Mouse (Mus musculus) liver, embryonic 16.5 days (tissue): Measurements from ENCODE around the gene Dbnl. TPM values are rescaled to one million over a fixed set of nuclear protein-coding genes. Genes with fewer than 3 reads are reported as not detected.
"Not testable (repeated sequence)": the region's sequence is repeated elsewhere in the genome, so short reads cannot be mapped to it uniquely, and the experiment has no call there.

Experiments used
- ATAC-seq: fragments of 200-750 bp; cut with Nextera tagmentation; 2 replicates; pipeline ENCODE4 v1.8.0; 2017; ENCODE audit warnings: low read depth, mild to moderate bottlenecking, moderate number of reproducible peaks, moderate library complexity
- H3K27ac ChIP-seq: fragments of 300-500 bp; sonication (generic); 2 replicates; pipeline ENCODE4 v1.5.1; 2014; ENCODE audit warnings: mild to moderate bottlenecking, low read length
- H3K27me3 ChIP-seq: fragments of 300-500 bp; sonication (generic); 2 replicates; pipeline ENCODE4 v1.6.1; 2014; ENCODE audit warnings: low read depth, low read length, mixed read lengths; ENCODE audit not compliant: control insufficient read depth, insufficient read depth
- H3K36me3 ChIP-seq: fragments of 300-500 bp; sonication (generic); 2 replicates; pipeline ENCODE4 v1.6.1; 2014; ENCODE audit warnings: mild to moderate bottlenecking; ENCODE audit not compliant: control insufficient read depth, insufficient read depth
- H3K4me1 ChIP-seq: fragments of 300-500 bp; sonication (generic); 2 replicates; pipeline ENCODE4 v1.6.1; 2014; ENCODE audit warnings: low read depth, low read length, mixed read lengths; ENCODE audit not compliant: control insufficient read depth
- H3K4me2 ChIP-seq: fragments of 300-500 bp; sonication (generic); 2 replicates; pipeline ENCODE4 v1.6.1; 2014; ENCODE audit warnings: low read depth, low read length, mixed read lengths
- H3K4me3 ChIP-seq: fragments of 300-500 bp; sonication (generic); 2 replicates; pipeline ENCODE4 v1.5.1; 2014; ENCODE audit warnings: low read depth, mild to moderate bottlenecking, low read length
- H3K9ac ChIP-seq: fragments of 300-500 bp; sonication (generic); 2 replicates; pipeline ENCODE4 v1.6.1; 2014; ENCODE audit warnings: low read depth, low read length
- H3K9me3 ChIP-seq: fragments of 300-500 bp; sonication (generic); replicated peaks from 2 replicates; pipeline ENCODE4 v1.6.1; 2016; ENCODE audit warnings: low read length; ENCODE audit not compliant: control insufficient read depth
- WGBS: fragments of 180-500 bp; shearing (Covaris S2); extraction: QIAGEN DNeasy Blood & Tissue Kit; methylation state at CpG from one replicate; pipeline ENCODE4 v1.1.7; 2014; ENCODE audit not compliant: insufficient replicate concordance; 5-methylcytosine and 5-hydroxymethylcytosine counted together
- polyA plus RNA-seq: library from polyadenylated mRNA; unstranded; fragments of >200 nt; fragmentation: Nextera tagmentation; extraction: Ambion mirVana; gene quantifications from 2 replicates; pipeline ENCODE4 v1.2.1, GENCODE M21; 2015

Gene Dbnl
- polyA plus RNA-seq, 1 experiment from 2014 or later = 43.9 TPM

DNA sequence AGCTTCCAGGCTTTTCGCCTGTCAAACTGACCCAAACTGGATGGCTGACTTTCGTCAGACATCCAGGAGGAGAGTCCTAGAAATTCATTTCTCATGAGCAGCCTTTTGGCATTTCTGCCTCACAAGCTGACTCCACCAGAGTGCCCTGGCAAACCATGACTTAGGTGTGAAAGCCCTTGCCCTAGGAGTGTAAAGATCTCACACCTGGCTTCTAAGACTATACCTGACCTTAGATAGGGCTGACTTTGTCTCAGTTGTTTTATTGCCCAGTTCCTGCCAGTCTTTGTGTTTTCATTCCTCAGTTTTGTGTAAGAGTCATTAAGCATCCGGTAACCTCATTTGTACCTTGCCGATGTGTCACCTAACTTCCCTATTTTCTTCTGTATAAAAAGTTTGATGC, 21.2 kb downstream of the Dbnl start:
- not testable (repeated sequence) for H3K36me3 ChIP-seq, H3K4me1 ChIP-seq, H3K9me3 ChIP-seq, H3K27me3 ChIP-seq, H3K4me2 ChIP-seq, H3K4me3 ChIP-seq, ATAC-seq, H3K9ac ChIP-seq, H3K27ac ChIP-seq
- WGBS = 72% methylated on average over 4 of the region's 4 CpGs

DNA sequence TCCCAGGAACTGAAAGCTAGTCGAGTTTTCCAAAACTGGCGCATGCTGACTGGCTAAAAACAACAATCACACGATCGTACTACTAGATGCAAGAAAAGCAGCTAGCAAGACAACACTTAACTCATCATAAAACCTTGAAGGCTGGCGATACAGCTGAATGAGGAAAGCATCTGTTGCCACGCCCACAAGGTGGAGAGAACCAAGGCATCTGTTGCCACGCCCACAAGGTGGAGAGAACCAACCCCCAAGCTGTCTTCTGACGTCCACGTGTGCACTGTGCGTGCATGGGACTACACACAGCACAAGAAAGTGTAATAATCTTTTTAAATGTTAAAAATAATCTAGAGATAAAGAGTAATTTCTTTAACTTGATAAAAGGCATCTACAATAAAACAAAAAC, 25.1 kb downstream of the Dbnl start:
- no peaks in the 10 kb centered on the region for H3K4me1 ChIP-seq
- H3K9ac ChIP-seq = no peak overlapping the region
- no peak overlapping the region for H3K4me2 ChIP-seq
- no peak overlapping the region for H3K4me3 ChIP-seq
- ATAC-seq = no peak
- 65% methylated on average over 10 of the region's 10 CpGs for WGBS
- H3K27ac ChIP-seq = no peak overlapping the region
- no peaks in the 10 kb centered on the region for H3K27me3 ChIP-seq
- no peaks in the 10 kb centered on the region for H3K9me3 ChIP-seq
- H3K36me3 ChIP-seq = no peaks in the 10 kb centered on the region

DNA sequence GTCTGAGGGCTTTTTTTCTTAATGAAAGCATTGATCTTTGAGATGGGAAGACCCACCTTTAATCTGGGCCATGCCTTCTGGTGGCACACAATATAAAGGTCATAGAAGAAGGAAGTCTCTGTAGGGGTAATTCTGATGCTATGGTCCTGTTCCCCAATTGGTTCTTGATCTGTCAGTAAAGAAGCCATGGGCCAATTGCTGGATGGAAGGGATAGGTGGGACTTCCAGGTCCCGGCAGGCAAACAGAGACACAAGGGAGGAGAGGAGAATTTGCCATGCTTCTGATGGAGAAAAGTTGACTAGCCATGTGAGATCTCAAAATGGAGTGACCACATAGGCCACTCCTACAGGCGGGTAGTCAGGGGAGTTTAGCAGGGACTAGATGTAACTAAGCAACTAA, 30.9 kb downstream of the Dbnl start:
- H3K4me2 ChIP-seq = no peak overlapping the region
- WGBS = 40% methylated on average over 2 of the region's 2 CpGs
- H3K36me3 ChIP-seq = no peaks in the 10 kb centered on the region
- H3K9me3 ChIP-seq = no peaks in the 10 kb centered on the region
- H3K27ac ChIP-seq = no peak overlapping the region
- ATAC-seq = no peak
- no peaks in the 10 kb centered on the region for H3K4me1 ChIP-seq
- no peak overlapping the region for H3K4me3 ChIP-seq
- no peak overlapping the region for H3K9ac ChIP-seq
- no peaks in the 10 kb centered on the region for H3K27me3 ChIP-seq

DNA sequence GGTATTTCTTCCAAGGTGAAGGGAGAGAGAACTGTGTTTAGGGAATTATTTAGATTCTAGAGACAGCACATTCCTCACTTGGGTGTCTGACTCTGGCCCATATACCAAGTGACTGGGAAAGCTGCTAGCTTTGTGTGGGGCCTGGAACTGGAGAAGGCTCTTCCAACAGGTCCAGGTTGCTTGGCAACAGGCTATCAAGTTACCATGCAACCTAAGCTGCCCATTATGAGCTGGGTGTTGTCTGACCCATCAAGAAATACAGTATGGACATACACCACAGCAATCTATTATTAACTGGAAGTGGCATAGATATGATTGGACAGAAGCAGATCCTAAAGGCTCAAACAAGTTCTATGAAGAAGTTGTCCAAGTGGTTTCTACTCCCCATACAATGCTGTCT, 37.1 kb downstream of the Dbnl start:
- no peaks in the 10 kb centered on the region for H3K36me3 ChIP-seq
- H3K9ac ChIP-seq = no peak overlapping the region
- H3K27me3 ChIP-seq = no peaks in the 10 kb centered on the region
- no peak overlapping the region for H3K27ac ChIP-seq
- no peak overlapping the region for H3K4me3 ChIP-seq
- peaks cover 2% of the 10 kb centered on the region; the same call in 1 of the 2 replicates for H3K4me1 ChIP-seq
- ATAC-seq = no peak
- H3K9me3 ChIP-seq = no peaks in the 10 kb centered on the region
- H3K4me2 ChIP-seq = no peak overlapping the region

DNA sequence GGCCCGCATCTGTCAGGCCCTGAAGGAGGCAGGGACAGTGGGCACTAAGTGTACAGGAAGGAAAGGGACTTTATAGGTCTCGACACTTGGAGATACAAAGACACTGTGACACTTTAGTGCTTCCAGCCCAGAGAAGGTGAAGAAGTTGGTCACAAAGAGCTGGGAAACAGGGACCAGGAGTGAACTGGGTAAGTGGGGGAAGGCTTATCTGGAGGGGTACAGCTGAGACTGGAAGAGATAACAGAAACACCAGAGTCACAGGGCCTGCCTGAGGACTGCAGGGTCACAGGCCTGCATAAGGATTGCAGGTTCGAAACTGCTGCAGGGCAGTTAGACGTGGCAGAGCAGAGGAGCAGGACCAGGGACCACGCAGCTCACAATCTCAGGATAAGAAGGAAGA, 39.6 kb downstream of the Dbnl start:
- no peak overlapping the region for H3K27ac ChIP-seq
- H3K4me2 ChIP-seq = no peak overlapping the region
- ATAC-seq = no peak
- no peak overlapping the region for H3K9ac ChIP-seq
- 62% methylated on average over 5 of the region's 5 CpGs for WGBS
- H3K36me3 ChIP-seq = no peaks in the 10 kb centered on the region; the same call in 1 of the 2 replicates
- H3K4me3 ChIP-seq = no peak overlapping the region
- H3K9me3 ChIP-seq = no peaks in the 10 kb centered on the region
- peaks cover 2% of the 10 kb centered on the region; the same call in 1 of the 2 replicates for H3K4me1 ChIP-seq
- no peaks in the 10 kb centered on the region for H3K27me3 ChIP-seq

DNA sequence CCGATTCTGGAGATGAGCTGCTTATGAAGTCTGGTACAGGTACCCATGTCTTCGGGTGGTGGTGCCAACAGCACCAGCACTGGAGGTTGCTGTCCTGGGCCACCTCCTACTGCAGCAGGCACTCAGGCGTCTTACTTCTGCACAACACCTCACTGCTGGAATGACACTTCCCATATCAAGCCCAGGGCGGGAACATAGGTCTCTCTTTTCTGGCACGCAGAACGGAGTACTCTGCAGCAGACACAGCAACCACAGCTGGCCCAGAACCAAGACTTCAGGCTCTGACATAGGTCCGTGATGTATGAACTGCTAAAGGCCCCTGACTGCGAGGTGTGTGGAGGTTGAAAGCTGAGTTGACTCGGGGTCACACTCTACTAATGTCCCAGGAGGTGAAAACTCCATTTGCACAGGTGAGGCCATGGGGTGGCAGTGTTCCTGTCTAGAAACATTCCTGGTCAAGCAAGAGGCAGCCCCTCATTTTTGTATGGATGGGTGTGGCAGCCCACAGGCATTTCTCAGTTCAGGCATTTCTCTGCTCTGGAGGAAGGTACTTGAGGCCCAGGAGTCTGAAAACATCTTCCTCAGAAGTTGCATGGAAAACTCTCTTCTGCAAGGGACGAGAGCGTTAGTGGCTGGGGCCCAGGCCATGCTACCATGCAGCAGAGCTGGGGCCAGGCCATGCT, 40.4 kb downstream of the Dbnl start:
- no peaks in the 10 kb centered on the region for H3K9me3 ChIP-seq
- H3K27me3 ChIP-seq = no peaks in the 10 kb centered on the region
- no peak overlapping the region for H3K4me2 ChIP-seq
- 73% methylated on average over 11 of the region's 11 CpGs for WGBS
- peaks cover 2% of the 10 kb centered on the region; the same call in 1 of the 2 replicates for H3K4me1 ChIP-seq
- H3K4me3 ChIP-seq = no peak overlapping the region
- no peak overlapping the region for H3K27ac ChIP-seq
- H3K9ac ChIP-seq = no peak overlapping the region
- H3K36me3 ChIP-seq = no peaks in the 10 kb centered on the region; the same call in 1 of the 2 replicates
- ATAC-seq = no peak

DNA sequence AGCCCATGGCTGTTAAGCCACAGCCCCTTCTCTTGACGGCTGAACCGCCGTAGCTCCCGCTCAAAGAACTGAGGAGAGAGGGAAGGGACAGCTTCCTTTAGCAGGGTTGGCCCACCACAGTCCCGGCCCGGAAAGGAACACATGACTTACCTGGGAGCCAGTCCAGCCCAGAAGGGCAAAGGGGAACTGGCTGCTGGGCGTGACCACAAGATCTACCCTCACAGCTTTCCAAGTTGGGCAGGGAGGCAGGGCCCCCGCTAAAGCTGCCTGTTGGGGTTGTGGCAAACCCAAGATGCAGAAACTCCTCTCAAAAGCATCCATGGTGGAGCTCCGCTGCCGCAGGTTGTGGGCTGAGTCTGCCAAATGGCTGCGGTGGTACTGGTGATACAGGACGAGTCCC, 41.0 kb downstream of the Dbnl start:
- peaks cover 2% of the 10 kb centered on the region; the same call in 1 of the 2 replicates for H3K4me1 ChIP-seq
- ATAC-seq = no peak
- no peak overlapping the region for H3K4me3 ChIP-seq
- no peaks in the 10 kb centered on the region for H3K9me3 ChIP-seq
- WGBS = 67% methylated on average over 12 of the region's 12 CpGs
- H3K36me3 ChIP-seq = no peaks in the 10 kb centered on the region; the same call in 1 of the 2 replicates
- no peaks in the 10 kb centered on the region for H3K27me3 ChIP-seq
- no peak overlapping the region for H3K9ac ChIP-seq
- H3K4me2 ChIP-seq = no peak overlapping the region
- no peak overlapping the region for H3K27ac ChIP-seq

DNA sequence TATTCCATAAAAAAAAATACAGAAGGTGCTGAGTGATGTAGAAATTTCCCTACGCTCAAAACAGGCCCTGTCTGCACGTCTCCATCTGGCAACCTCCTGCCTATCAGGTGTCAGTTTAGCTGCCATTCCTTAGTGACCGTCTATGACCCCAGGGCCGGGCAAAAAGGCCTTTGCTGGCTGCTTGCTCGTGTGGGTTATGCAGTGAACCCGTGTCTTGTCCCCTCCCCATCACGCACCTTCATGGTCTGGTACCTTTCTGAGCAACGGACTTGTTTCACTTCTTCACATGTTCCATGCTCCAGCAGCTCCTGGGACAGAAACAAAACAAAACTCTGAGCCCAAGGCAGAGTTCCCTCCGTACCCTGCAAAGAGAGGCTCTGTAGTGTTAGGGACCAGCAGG, 46.2 kb downstream of the Dbnl start:
- peaks cover 6% of the 10 kb centered on the region; the same call in 1 of the 2 replicates for H3K4me1 ChIP-seq
- no peak overlapping the region for H3K27ac ChIP-seq
- 74% methylated on average over 9 of the region's 9 CpGs for WGBS
- H3K9ac ChIP-seq = no peak overlapping the region
- H3K27me3 ChIP-seq = no peaks in the 10 kb centered on the region
- no peak for ATAC-seq
- H3K9me3 ChIP-seq = no peaks in the 10 kb centered on the region
- no peak overlapping the region for H3K4me3 ChIP-seq
- H3K36me3 ChIP-seq = no peaks in the 10 kb centered on the region; the same call in none of the 2 replicates
- H3K4me2 ChIP-seq = no peak overlapping the region

DNA sequence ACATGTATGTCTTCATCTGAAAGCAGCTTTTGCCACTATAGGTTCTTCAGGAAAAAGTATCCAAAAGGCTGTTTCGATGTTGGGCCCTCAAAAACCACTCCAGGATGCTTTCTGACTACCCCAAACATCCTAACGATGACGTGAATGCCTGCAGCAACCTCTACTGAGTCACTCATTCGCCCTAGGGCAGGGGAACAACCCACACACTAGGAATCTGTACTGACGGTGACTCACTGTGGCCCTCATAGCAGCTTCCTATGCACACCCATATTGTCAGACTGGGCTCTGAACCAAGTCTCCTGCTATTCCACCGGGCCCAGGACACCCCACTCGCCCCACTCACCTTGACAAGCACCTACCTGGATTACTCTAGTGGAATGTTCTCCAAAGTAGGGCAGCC, 46.8 kb downstream of the Dbnl start:
- Histone ChIP-seq H3K36me3 (no peaks in the 10 kb centered on the region; the same call in none of the 2 replicates), H3K9me3 (no peaks in the 10 kb centered on the region), H3K27ac (no peak overlapping the region), H3K9ac (no peak overlapping the region), H3K4me1 (peaks cover 6% of the 10 kb centered on the region; the same call in 1 of the 2 replicates), H3K4me2 (no peak overlapping the region), H3K27me3 (no peaks in the 10 kb centered on the region), H3K4me3 (no peak overlapping the region)
- no peak for ATAC-seq
- 75% methylated on average over 7 of the region's 7 CpGs for WGBS
